Mouse (Mus musculus) gastrocnemius, postnatal 25 days (tissue): Measurements from ENCODE around the gene Prkag2. TPM values are rescaled to one million over a fixed set of nuclear protein-coding genes. Genes with fewer than 3 reads are reported as not detected.

ENCODE experiments used
- DNase-seq: peaks from one replicate; pipeline ENCODE4 v3.0.0; 2022
- total RNA-seq, 2 experiments: library from RNA; stranded (reverse); gene quantifications; 1 replicate in 1 of 2; 2 replicates in 1 of 2; pipeline ENCODE4 v1.2.3; 2021

Prkag2 gene
- total RNA-seq, 2 experiments from 2014 or later, result 9.4 to 20.5 TPM

- no peak for DNase-seq
These were observed 49.6 kb downstream of the Prkag2 start for GRCm38 (mm10) chr5:25050827-25051226.

DNA sequence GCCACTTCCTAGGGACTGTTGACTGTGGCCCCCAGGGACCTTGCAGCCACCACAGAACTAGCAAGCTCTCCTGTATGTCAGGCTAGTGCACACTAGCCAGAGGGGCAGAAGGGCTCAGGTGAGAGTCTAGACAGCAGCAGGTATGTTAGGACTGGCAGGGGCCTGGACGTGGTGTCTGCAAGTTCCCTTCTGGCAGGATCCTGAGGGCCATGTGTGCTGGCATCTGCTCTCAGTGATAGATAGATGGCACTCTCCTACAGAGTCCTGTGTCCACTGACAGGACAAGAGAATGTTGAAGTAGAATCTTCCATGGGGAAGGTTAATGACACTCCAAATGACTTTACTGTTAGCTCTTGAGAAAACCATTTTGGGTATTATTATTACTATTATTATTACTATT is 52.8 kb downstream of the Prkag2 start:
- no peak for DNase-seq

DNA sequence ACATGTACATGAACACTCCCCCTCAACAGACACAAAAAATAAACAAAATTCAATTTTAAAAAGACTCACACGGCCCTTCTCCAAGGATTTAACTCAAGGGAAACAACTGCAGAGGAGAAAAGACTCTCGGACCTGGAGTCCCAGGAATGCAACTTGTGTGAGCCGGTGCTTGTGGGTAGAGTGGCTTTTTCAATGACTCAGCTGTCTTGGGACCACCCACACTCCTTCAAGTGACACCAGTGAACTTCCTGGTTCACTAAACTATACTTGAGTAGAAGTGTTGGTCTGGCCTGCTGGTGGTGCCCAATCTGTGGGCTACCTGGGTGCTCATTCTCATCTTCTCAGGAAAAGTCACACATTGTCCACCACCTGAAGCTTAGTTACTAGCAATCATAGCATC is 53.7 kb downstream of the Prkag2 start:
- no peak for DNase-seq

- DNase-seq, result no peak
These were observed 56.4 kb downstream of the Prkag2 start for GRCm38 (mm10) chr5:25044007-25044406.

DNA sequence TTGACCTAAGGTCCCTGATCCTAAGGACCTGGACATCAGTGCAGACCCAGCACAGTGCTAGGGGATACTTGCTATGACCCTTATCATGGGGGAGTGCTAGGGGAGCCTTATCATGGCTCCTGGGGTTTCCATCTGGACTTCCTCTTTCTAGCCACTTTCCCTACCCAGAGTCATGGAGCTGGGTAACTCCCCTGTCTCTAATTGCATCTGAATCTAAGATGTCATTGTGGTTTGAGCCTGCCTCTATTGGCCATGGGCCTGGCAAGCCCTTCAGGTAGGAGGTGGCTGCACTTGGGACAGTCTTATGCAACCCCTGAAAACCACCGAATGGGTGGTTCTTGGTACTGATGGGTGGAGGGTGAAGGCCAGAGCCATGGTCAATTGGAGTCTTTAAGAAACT is 58.5 kb downstream of the Prkag2 start:
- no peak for DNase-seq

GRCm38 (mm10) chr5:25041307-25041706 is 59.1 kb downstream of the Prkag2 start:
- no peak for DNase-seq

DNA sequence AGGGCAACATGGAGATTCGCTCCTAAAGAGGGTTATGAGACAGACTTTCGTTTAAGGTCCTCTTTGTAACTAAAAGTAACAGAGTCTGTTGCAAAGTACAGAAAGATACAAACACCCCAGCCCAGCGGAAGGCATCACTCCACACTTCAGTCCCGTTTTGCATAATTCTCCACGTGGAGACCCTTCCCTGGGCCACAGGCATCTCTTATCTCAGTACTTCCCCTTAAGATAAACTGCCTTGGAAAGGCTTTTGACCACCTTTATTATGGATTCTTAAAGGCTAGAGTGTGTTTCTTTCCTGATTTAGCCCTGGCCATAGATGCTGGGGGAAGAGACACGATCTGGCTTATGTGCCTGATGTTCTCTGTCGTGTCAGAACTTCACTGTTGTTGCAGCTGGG is 59.5 kb downstream of the Prkag2 start:
- DNase-seq, result no peak

GRCm38 (mm10) chr5:25038827-25039226 is 61.6 kb downstream of the Prkag2 start:
- no peak for DNase-seq

DNA sequence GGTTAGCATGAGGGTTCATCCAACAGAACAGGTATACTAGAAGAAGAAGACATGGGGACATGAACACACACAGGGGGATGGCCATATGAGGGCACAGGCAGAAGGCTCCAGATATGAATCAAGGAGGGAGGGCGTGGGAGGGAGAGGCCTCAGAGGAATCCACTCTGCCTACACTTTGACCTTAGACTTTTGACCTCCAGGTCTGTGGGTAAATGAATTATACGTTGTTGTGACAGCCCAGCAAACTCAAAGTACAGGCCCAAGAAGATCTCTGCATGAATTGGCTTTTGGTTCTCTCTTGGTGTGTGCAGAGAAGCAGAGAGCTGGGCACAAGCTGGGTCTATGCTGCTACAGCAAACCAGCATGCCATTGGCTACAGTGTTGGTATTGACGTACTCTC is 65.1 kb downstream of the Prkag2 start:
- no peak for DNase-seq

GRCm38 (mm10) chr5:25031456-25031856 is 69.0 kb downstream of the Prkag2 start:
- no peak for DNase-seq

- DNase-seq, result no peak
These were observed 69.4 kb downstream of the Prkag2 start for GRCm38 (mm10) chr5:25031037-25031436.

GRCm38 (mm10) chr5:25030276-25030681 is 70.2 kb downstream of the Prkag2 start:
- peak; percentile 33 for DNase-seq

DNA sequence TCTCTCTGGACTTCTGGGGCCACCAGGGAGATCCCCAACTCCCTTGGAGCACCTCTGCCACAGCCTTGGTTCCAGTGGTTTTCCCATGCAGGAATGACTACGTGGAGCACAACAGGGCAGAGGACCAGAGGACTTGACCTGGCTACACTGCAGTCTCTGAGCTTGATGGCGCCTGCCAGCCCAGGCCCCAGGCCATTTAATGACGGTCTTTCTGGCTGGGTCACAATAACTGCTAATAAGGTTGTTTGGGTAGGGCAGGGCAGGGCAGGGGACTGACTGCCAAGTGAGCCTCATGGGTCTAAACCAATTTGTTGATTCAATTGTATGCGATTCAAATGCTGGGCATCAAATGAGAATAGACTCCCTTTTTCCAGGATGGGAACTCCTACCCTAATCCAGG is 72.8 kb downstream of the Prkag2 start:
- peak; percentile 31 for DNase-seq

GRCm38 (mm10) chr5:25025309-25026019 is 75.0 kb downstream of the Prkag2 start:
- peak; percentile 59 for DNase-seq

- no peak for DNase-seq
These were observed 77.5 kb downstream of the Prkag2 start for GRCm38 (mm10) chr5:25022904-25023303.

- no peak for DNase-seq
These were observed 81.2 kb downstream of the Prkag2 start for GRCm38 (mm10) chr5:25019221-25019620.

DNA sequence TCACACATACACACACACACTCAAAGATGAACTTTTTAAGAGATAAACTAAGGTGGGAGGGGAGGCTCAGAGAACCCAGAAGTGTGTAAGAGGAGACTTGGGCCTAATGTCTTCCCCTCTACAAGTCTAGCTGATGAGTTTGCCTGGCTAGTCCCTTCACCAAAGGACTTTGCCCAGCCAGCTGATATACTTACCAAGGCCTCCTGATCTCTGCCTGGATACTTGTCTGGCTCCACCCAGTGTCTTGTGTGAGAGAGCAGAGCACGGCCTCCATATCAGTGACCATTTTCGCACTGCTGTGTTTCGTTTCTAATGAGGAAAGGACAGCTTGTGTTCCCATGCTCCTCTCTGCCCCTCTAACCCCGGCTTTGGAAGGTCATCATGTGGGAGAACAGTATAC is 88.3 kb downstream of the Prkag2 start:
- DNase-seq, result no peak

- DNase-seq, result peak; percentile 64
These were observed 89.4 kb downstream of the Prkag2 start for GRCm38 (mm10) chr5:25011019-25011485.

GRCm38 (mm10) chr5:25010438-25010892 is 90.0 kb downstream of the Prkag2 start:
- peak; percentile 83 for DNase-seq

DNA sequence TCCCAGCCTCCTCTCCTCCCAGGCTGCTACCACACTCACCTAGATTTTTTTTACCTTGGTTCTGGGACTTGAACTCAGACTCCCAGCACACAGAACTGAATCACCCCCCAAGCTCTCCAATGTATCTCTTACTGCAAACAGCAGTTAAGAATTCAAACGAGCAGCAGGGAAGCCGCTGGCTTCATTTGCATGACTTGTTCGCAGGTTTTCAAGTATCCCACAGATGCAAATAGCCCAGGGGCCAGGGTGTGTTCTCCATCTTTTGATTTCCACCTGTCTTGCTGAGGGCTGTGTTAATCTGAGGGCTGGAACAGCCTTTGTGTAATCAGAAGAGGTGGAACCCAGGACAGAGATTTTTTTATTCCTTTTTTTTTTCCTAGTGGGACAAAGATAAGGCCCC is 90.7 kb downstream of the Prkag2 start:
- no peak for DNase-seq

GRCm38 (mm10) chr5:25008966-25009365 is 91.5 kb downstream of the Prkag2 start:
- DNase-seq, result no peak

DNA sequence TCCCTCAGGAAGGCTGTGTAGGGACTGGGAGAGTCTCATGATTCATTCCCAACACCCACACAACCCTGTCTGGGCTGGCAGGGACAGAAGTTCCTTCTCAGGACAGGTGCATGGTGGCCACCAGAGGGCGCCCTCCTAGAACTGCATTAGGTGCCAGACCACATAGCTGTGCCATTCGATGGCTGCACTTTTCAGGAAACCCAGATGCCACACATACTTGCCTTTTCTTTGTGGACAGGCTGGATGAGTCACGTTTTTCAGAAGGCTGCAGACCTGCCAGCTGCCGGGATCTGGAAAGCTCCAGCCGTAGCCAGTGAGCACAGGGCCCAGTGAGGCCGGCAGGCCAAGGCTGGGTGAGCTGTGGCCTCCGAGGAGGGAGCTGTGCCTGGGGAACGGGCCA is 93.6 kb downstream of the Prkag2 start:
- peak; percentile 57 for DNase-seq

- DNase-seq, result no peak
These were observed 94.8 kb downstream of the Prkag2 start for GRCm38 (mm10) chr5:25005532-25006129.

DNA sequence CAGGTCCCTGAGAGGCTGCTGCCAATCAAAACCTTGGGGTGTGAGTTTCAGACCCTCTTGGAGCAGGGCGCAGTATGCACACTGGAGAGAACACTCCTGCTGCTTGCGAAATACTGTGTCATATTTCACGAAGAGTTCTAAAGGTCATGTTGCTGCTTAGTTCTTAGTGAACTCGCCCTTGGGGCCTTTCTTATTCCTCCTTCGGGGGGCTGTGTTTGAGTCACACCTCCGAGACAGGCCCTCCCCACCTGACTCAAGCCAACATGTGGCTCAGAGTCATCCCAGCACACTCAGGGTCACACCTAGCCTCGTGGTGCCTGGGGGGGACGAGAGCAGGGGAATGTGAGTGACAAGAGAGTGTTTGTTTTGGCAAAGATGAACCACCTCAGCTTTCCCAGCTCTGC is 99.0 kb downstream of the Prkag2 start:
- peak; percentile 50 for DNase-seq
